Mouse (Mus musculus): ENCODE results near the gene Fars2. TPM values are rescaled to one million over a fixed set of nuclear protein-coding genes. Genes with fewer than 3 reads are reported as not detected.

Fars2 gene
- polyA plus RNA-seq, 1 experiment from 2014 or later: 33.0 TPM

DNA sequence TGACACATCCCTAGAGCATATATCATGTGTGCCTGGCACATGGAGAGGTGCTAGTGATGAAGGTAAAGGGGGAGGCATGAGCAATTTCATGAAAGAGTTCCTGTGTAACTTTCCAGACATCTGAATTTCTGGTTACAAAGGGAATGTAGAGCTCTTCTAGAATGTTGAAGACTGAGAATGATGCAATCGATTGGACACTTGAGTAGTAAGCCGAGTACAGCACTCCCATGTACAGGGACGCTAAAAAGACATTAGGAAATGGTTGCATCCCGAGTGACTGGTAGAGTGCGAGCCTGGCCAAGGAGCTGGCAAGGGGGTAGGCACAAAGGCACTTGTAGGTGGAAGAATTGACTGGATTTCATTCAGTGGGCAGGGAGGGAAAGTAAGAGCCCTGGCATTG is 102.3 kb downstream of the Fars2 start:
- H3K4me1 ChIP-seq (ENCODE audit: control insufficient read depth, insufficient read depth, low read length): no peaks in the 10 kb centered on the region
- H3K4me3 ChIP-seq (replicated peaks; ENCODE audit: low read depth, low read length): no peak overlapping the region
- H3K9me3 ChIP-seq (ENCODE audit: control insufficient read depth, low read length): no peaks in the 10 kb centered on the region
- no peaks in the 10 kb centered on the region for H3K36me3 ChIP-seq (ENCODE audit: control insufficient read depth, insufficient read depth, low read length)
- DNase-seq (no peak), ATAC-seq (ENCODE audit: low FRiP score, low TSS enrichment) (no peak)
- H3K27ac ChIP-seq (replicated peaks; ENCODE audit: low read depth, low read length): no peak overlapping the region
- no peak overlapping the region for H3K4me2 ChIP-seq (ENCODE audit: low read length)
- H3K9ac ChIP-seq (replicated peaks; ENCODE audit: low read length): no peak overlapping the region
- WGBS: 95% methylated on average over 5 of the region's 5 CpGs
- H3K27me3 ChIP-seq (ENCODE audit: control insufficient read depth, insufficient read depth, low read length): no peaks in the 10 kb centered on the region

GRCm38 (mm10) chr13:36221897-36222296 is 104.7 kb downstream of the Fars2 start:
- H3K27me3 ChIP-seq (ENCODE audit: control insufficient read depth, insufficient read depth, low read length): no peaks in the 10 kb centered on the region
- DNase-seq: peak; percentile 68
- H3K4me1 ChIP-seq (ENCODE audit: control insufficient read depth, insufficient read depth, low read length): no peaks in the 10 kb centered on the region
- no peaks in the 10 kb centered on the region for H3K9me3 ChIP-seq (ENCODE audit: control insufficient read depth, low read length)
- H3K36me3 ChIP-seq (ENCODE audit: control insufficient read depth, insufficient read depth, low read length): no peaks in the 10 kb centered on the region
- whole genome bisulfite sequencing: 92% methylated on average over 1 of the region's 1 CpGs
- no peak overlapping the region for H3K4me2 ChIP-seq (ENCODE audit: low read length)
- H3K4me3 ChIP-seq (replicated peaks; ENCODE audit: low read depth, low read length): no peak overlapping the region
- ATAC-seq (ENCODE audit: low FRiP score, low TSS enrichment): no peak; the same call in 1 of the 2 replicates
- H3K27ac ChIP-seq (replicated peaks; ENCODE audit: low read depth, low read length): no peak overlapping the region
- H3K9ac ChIP-seq (replicated peaks; ENCODE audit: low read length): no peak overlapping the region

DNA sequence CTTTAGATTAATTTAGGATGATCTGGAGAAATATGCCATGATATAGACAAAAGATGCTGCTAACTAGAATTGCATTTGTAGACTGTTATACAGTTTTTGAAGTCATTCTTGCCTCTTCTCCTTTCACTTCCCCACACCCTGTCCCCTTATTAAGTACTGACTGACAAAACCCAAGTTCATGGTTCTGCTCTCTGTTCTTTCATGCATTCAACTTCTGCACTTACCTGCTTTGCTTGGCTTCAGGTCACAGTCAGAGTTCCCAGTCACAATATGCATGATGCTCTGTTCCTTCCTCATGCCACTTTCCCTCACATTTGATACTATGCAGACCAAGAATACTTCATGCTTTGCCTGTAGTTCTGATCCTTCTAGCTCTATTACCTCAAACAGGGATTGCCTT is 105.5 kb downstream of the Fars2 start:
- H3K27ac ChIP-seq (replicated peaks; ENCODE audit: low read depth, low read length): no peak overlapping the region
- no peak overlapping the region for H3K4me3 ChIP-seq (replicated peaks; ENCODE audit: low read depth, low read length)
- H3K4me2 ChIP-seq (ENCODE audit: low read length): no peak overlapping the region
- DNase-seq (no peak), ATAC-seq (ENCODE audit: low FRiP score, low TSS enrichment) (no peak)
- no peaks in the 10 kb centered on the region for H3K9me3 ChIP-seq (ENCODE audit: control insufficient read depth, low read length)
- no peaks in the 10 kb centered on the region for H3K36me3 ChIP-seq (ENCODE audit: control insufficient read depth, insufficient read depth, low read length)
- no peaks in the 10 kb centered on the region for H3K27me3 ChIP-seq (ENCODE audit: control insufficient read depth, insufficient read depth, low read length)
- H3K9ac ChIP-seq (replicated peaks; ENCODE audit: low read length): no peak overlapping the region
- no peaks in the 10 kb centered on the region for H3K4me1 ChIP-seq (ENCODE audit: control insufficient read depth, insufficient read depth, low read length)

- Histone ChIP-seq H3K27me3 (ENCODE audit: control insufficient read depth, insufficient read depth, low read length) (no peaks in the 10 kb centered on the region), H3K4me2 (ENCODE audit: low read length) (no peak overlapping the region), H3K27ac (replicated peaks; ENCODE audit: low read depth, low read length) (no peak overlapping the region), H3K9me3 (ENCODE audit: control insufficient read depth, low read length) (no peaks in the 10 kb centered on the region), H3K9ac (replicated peaks; ENCODE audit: low read length) (no peak overlapping the region), H3K4me3 (replicated peaks; ENCODE audit: low read depth, low read length) (no peak overlapping the region), H3K36me3 (ENCODE audit: control insufficient read depth, insufficient read depth, low read length) (no peaks in the 10 kb centered on the region), H3K4me1 (ENCODE audit: control insufficient read depth, insufficient read depth, low read length) (no peaks in the 10 kb centered on the region)
- DNase-seq: no peak
- no peak for ATAC-seq (ENCODE audit: low FRiP score, low TSS enrichment)
- WGBS: 79% methylated on average over 2 of the region's 2 CpGs
Observed at GRCm38 (mm10) chr13:36224431-36224830, 107.2 kb downstream of the Fars2 start.

DNA sequence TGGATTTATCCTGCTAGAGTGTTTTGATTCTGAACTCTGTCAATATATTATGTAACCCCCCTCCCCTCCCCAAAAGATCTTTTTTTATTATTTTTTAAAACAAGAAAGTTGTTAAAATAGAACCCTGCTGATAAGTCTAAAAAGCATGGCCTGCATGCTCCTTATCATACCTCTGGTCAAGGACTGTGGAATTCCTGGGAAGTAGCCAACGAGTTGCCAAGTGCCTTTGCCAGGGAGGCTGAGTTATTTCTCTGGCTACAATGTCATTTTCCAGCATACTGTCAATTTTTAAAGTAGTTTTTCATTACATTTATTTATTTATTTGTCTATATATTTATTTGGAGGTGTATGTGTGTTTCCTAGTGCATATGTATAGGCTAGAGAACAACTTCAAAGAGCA is 125.0 kb downstream of the Fars2 start:
- 76% methylated on average over 1 of the region's 1 CpGs for WGBS
- Histone ChIP-seq H3K27ac (replicated peaks; ENCODE audit: low read depth, low read length) (no peak overlapping the region), H3K4me1 (ENCODE audit: control insufficient read depth, insufficient read depth, low read length) (no peaks in the 10 kb centered on the region), H3K4me2 (ENCODE audit: low read length) (no peak overlapping the region), H3K36me3 (ENCODE audit: control insufficient read depth, insufficient read depth, low read length) (no peaks in the 10 kb centered on the region), H3K9ac (replicated peaks; ENCODE audit: low read length) (no peak overlapping the region), H3K9me3 (ENCODE audit: control insufficient read depth, low read length) (no peaks in the 10 kb centered on the region), H3K27me3 (ENCODE audit: control insufficient read depth, insufficient read depth, low read length) (no peaks in the 10 kb centered on the region), H3K4me3 (replicated peaks; ENCODE audit: low read depth, low read length) (no peak overlapping the region)
- DNase-seq: no peak
- ATAC-seq (ENCODE audit: low FRiP score, low TSS enrichment): no peak

GRCm38 (mm10) chr13:36253936-36254335 is 136.7 kb downstream of the Fars2 start:
- no peak for DNase-seq
- Histone ChIP-seq H3K27ac (replicated peaks; ENCODE audit: low read depth, low read length) (no peak overlapping the region), H3K9ac (replicated peaks; ENCODE audit: low read length) (no peak overlapping the region), H3K9me3 (ENCODE audit: control insufficient read depth, low read length) (no peaks in the 10 kb centered on the region), H3K27me3 (ENCODE audit: control insufficient read depth, insufficient read depth, low read length) (no peaks in the 10 kb centered on the region), H3K4me2 (ENCODE audit: low read length) (no peak overlapping the region), H3K4me3 (replicated peaks; ENCODE audit: low read depth, low read length) (no peak overlapping the region), H3K36me3 (ENCODE audit: control insufficient read depth, insufficient read depth, low read length) (no peaks in the 10 kb centered on the region), H3K4me1 (ENCODE audit: control insufficient read depth, insufficient read depth, low read length) (no peaks in the 10 kb centered on the region)
- 63% methylated on average over 3 of the region's 3 CpGs for WGBS
- no peak for ATAC-seq (ENCODE audit: low FRiP score, low TSS enrichment)

DNA sequence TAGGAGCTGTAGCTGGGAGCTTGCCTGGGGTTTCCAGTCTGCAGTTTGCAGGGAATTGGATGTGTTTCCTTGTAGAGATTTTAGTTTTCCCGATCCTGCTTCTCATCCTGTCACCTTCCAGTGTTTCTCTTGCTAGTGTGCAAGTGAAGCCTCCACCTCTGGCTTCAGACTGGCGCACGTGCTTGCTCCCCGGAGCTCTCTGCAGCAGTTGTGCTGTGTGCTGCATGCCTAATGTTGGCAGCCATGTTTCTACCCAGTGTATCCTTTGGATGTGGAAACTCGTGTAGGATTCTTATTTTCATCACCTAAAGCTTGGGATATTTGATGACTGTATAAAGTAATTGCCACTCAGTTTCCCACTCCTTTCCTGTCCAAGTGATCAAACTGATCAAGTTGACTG is 140.0 kb downstream of the Fars2 start:
- H3K4me1 ChIP-seq (ENCODE audit: control insufficient read depth, insufficient read depth, low read length): no peaks in the 10 kb centered on the region
- peak; percentile 50 for DNase-seq

GRCm38 (mm10) chr13:36259754-36260153 is 142.5 kb downstream of the Fars2 start:
- Histone ChIP-seq H3K27me3 (ENCODE audit: control insufficient read depth, insufficient read depth, low read length) (no peaks in the 10 kb centered on the region), H3K4me1 (ENCODE audit: control insufficient read depth, insufficient read depth, low read length) (peaks cover 10% of the 10 kb centered on the region), H3K27ac (replicated peaks; ENCODE audit: low read depth, low read length) (no peak overlapping the region), H3K36me3 (ENCODE audit: control insufficient read depth, insufficient read depth, low read length) (no peaks in the 10 kb centered on the region), H3K4me3 (replicated peaks; ENCODE audit: low read depth, low read length) (no peak overlapping the region), H3K4me2 (ENCODE audit: low read length) (no peak overlapping the region), H3K9ac (replicated peaks; ENCODE audit: low read length) (no peak overlapping the region), H3K9me3 (ENCODE audit: control insufficient read depth, low read length) (peaks cover 4% of the 10 kb centered on the region; the same call in 1 of the 2 replicates)
- 80% methylated on average over 1 of the region's 1 CpGs for WGBS
- DNase-seq: no peak
- ATAC-seq (ENCODE audit: low FRiP score, low TSS enrichment): no peak

More for the DNA sequence above, 140.0 kb downstream of the Fars2 start:
- H3K36me3 ChIP-seq (ENCODE audit: control insufficient read depth, insufficient read depth, low read length): no peaks in the 10 kb centered on the region
- 0 out of 2 replicates have a peak overlapping the region, but pooled peaks have one; percentile 37 for H3K27ac ChIP-seq (replicated peaks; ENCODE audit: low read depth, low read length)
- ATAC-seq (ENCODE audit: low FRiP score, low TSS enrichment): no peak
- H3K4me3 ChIP-seq (replicated peaks; ENCODE audit: low read depth, low read length): no peak overlapping the region
- 56% methylated on average over 5 of the region's 5 CpGs for WGBS
- no peak overlapping the region for H3K4me2 ChIP-seq (ENCODE audit: low read length)
- no peaks in the 10 kb centered on the region for H3K27me3 ChIP-seq (ENCODE audit: control insufficient read depth, insufficient read depth, low read length)
- H3K9me3 ChIP-seq (ENCODE audit: control insufficient read depth, low read length): peaks cover 4% of the 10 kb centered on the region; the same call in 1 of the 2 replicates
- H3K9ac ChIP-seq (replicated peaks; ENCODE audit: low read length): no peak overlapping the region

DNA sequence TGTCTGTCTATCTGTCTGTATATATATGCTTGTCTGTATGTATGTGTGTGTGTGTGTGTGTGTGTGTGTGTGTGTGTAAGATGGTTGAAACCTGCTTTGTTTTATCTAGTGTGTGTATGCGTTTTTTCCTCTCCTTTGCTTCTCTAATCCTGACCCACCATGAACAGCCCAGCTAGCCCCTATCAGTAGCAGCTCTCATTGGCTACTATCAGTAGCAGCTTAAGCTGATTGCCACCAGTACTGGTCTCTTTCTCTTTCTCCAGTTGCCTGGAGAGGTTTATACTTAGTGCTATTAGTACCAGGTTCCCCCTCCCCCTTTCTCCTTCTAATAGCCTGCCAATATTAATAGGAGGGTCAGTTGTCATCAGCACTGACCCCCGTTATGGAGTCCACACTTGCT is 144.1 kb downstream of the Fars2 start:
- ATAC-seq (ENCODE audit: low FRiP score, low TSS enrichment): no peak
- H3K4me2 ChIP-seq (ENCODE audit: low read length): no peak overlapping the region
- H3K27ac ChIP-seq (replicated peaks; ENCODE audit: low read depth, low read length): no peak overlapping the region
- H3K9me3 ChIP-seq (ENCODE audit: control insufficient read depth, low read length): peaks cover 4% of the 10 kb centered on the region; the same call in 1 of the 2 replicates
- no peak for DNase-seq
- no peak overlapping the region for H3K9ac ChIP-seq (replicated peaks; ENCODE audit: low read length)
- no peaks in the 10 kb centered on the region for H3K36me3 ChIP-seq (ENCODE audit: control insufficient read depth, insufficient read depth, low read length)
- H3K27me3 ChIP-seq (ENCODE audit: control insufficient read depth, insufficient read depth, low read length): no peaks in the 10 kb centered on the region
- no peak overlapping the region for H3K4me3 ChIP-seq (replicated peaks; ENCODE audit: low read depth, low read length)
- WGBS: 66% methylated on average over 2 of the region's 2 CpGs
- peaks cover 12% of the 10 kb centered on the region for H3K4me1 ChIP-seq (ENCODE audit: control insufficient read depth, insufficient read depth, low read length)
